Mouse (Mus musculus) MEL (cell line): ENCODE data around the gene P4ha1.

Experiments
- CTCF ChIP-seq, 3 experiments: IDR thresholded peaks in 2 of 3; conservative IDR thresholded peaks in 1 of 3; 2 replicates each; pipeline ENCODE4 v1.5.1; 2011 to 2012; ENCODE audit warnings: low read length in 3 of 3, low read depth in 2 of 3, mild to moderate bottlenecking in 2 of 3, improper control_type of control experiment in 1 of 3, inconsistent platforms in 1 of 3, mixed read lengths in 1 of 3, moderate library complexity in 1 of 3; ENCODE audit not compliant: control insufficient read depth in 1 of 3, insufficient read depth in 1 of 3, poor library complexity in 1 of 3, severe bottlenecking in 1 of 3
- GATA1 ChIP-seq: IDR thresholded peaks from 2 replicates; pipeline ENCODE4 v1.6.1; 2011; ENCODE audit warnings: low read depth, low read length, improper control_type of control experiment
- MYB ChIP-seq: IDR thresholded peaks from 2 replicates; pipeline ENCODE4 v1.6.1; 2011; ENCODE audit warnings: mild to moderate bottlenecking, low read depth, low read length, improper control_type of control experiment

DNA sequence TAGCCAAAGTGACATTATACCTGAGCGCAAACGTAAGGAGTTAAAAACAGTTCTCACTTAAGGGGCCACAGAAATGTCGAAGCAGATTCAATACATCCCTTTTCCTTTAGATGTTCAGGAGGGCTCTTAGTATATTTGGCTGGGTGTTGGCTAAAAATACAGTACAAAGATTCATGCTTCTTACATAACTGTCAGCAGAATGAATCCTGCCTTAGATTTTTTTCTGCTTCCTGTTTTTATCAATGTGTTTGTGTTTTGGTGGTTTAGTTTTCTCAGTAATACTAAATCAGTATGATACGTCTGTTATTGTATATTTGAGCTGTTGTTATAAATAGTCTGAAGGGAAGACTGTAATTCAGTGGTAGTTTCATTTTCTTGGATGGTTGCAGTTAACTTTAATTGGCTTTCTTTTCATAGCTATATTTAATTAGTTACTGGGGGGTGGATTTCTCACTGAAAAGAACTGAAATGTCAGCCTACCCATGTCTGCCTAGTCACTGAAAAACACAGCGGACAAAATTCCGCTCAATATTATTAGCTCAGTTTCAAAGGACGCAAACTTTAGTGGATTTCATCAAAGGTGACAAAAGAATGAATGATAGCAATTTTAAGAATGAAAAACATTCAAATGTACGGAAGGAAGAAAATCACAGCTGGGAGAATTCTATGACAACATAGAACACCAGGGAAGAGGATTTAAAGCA is 3.7 kb downstream of the P4ha1 start:
- no peak for TF ChIP-seq CTCF (IDR thresholded peaks at IDR 0.05 in 2 of 3, conservative IDR thresholded peaks at IDR 0.05 in 1 of 3; ENCODE audit: control insufficient read depth in 1 of 3, insufficient read depth in 1 of 3, low read depth in 2 of 3, low read length in 3 of 3, poor library complexity in 1 of 3, severe bottlenecking in 1 of 3)
- TF ChIP-seq GATA1: no peak
- no peak for TF ChIP-seq MYB
